Mouse (Mus musculus) 3T3-L1 (cell line): ENCODE results near the gene Chst11.

ENCODE experiments used
- DNase-seq: peaks from one replicate; pipeline ENCODE4 v3.0.0-alpha.2; 2015; ENCODE audit warnings: low read depth, low spot score

The Chst11 gene

DNA sequence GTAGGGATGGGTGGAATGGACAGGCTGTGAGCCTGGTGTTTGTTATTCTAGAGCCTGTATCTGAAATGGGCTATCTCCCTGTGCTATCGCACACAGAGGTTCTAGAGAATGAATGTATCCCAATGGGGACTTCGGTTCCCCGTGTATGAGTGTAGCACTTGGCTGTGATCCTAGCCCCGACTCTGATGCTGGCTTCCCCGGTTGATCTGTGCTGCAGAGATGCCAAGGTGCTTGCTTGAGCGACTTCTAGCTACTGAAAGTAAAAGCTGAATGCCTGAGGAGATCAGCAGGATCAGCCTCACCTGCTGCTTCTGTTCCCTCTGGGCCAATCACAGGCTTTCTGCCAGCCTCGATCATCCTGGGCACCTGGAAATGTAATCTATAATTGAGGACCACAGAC is 91.5 kb downstream of the Chst11 start:
- no peak for DNase-seq

DNA sequence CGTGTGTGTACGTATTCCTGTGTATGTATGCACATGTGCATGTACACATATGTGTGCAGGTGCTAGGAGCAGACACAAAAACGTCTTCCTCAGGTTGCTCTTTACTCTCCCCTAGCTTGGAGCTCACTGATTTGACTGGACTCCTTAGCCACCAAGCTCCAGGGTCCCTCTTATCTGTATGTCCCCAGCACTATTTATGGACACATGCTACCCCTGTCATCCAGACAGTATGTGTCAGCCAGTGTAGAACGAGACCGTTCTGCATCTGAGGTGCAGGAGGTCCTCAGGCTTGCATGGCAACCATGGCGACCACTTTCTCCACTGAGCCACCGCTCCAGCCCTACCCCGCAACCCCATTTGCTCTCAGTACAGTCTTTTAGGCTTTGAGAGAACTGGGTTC is 93.4 kb downstream of the Chst11 start:
- DNase-seq, result no peak

DNA sequence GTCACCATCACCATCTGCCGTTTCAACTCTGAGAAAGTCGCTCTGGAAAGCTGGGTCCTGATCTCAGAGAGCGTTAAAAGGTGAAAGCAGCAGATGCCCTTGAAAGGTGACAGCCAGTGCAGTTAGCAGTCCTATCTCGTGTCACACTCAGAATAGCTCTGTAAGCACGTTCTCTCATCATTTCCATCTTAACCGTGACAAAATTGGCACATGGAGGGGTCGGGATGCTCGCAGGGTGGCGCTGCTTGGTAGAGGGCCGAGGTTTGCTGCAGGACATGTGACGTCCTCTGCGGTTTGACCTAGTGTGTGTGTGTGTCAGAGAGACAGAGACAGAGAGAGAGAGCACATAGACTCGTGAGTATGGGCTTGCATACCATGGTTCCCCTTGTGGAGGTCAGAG is 94.5 kb downstream of the Chst11 start:
- DNase-seq, result no peak

DNA sequence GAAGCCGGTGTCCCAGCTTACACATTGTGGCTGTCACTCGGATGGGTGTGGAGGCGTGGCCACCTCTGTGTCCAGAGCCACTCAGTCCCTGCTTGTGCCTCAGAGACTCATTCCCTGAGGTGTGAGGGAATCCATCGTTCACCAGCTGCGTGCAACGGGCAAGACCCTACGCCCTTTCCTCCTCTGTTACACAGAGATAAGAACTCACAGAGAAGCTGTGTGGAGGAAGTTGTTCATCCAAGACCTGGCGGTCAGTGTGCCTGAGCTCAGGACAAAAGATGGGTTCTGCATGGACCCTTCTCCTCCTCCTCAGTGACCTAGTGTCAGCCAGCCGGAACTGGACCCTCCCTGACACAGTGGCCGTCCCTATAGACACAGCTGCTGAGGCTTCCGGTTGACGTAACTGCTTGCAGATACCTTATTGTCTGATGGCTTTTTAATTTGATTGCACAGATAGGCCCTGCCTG is 95.0 kb downstream of the Chst11 start:
- DNase-seq, result no peak

GRCm38 (mm10) chr10:83080930-83081329 is 95.6 kb downstream of the Chst11 start:
- DNase-seq, result no peak

GRCm38 (mm10) chr10:83083946-83084345 is 98.6 kb downstream of the Chst11 start:
- no peak for DNase-seq

DNA sequence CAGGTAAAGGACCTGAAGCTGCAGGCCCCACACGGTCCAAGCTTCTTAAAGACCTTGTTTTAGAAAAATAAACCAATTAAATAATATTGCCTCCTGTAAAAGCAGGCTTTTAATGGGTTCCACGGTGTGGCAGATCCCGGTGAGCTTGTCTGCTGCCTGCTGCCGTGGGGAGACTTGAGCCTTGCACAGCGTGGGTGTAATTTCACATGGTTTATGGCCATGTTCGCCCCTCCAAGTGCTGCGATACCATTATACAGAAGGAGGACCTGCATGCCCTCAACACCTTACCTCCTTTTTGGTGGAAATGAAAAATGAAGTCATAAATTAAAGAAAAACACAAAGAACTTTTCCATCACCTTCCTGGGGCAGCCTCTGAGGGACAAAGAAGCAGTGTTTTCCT is 103.0 kb downstream of the Chst11 start:
- DNase-seq, result no peak

DNA sequence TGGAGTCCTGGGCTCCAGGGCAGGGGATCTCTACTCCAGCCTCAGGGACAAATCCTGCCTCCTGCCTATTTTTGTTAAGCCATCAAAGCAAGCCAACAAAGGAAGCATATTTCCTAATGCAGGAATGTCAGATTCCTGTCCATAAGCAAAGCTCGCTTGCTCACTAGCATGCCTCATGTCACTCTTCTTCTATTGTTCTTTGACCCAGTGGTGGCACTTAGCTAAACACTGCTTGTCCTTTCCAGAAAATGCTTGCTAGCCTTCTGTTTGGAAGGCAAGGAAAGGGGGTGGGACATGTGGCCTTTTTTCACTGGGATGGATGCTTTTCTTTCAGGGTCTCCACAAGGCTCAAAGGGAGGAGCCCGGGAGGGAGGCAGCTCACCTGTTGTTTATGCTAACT is 103.5 kb downstream of the Chst11 start:
- no peak for DNase-seq

GRCm38 (mm10) chr10:83090185-83090584 is 104.9 kb downstream of the Chst11 start:
- no peak for DNase-seq

DNA sequence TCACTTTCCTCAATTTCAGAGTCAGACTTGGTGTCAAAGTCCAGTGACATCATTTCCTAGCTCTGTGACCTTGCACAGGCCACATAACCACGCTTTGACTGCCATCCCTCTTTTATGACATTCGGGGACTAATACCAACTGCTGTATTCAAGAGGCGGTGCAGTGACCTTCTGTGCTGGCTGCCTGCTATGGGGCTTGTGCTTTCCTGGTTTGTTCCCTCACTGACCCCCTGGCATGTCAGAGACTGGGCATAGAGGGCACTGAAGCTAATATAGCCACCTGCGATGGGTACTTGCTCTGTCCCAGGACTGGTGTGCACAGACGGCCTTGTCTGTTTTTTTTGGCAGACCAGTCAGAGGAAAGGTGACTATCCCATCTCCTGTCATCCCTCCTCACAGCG is 108.4 kb downstream of the Chst11 start:
- no peak for DNase-seq

GRCm38 (mm10) chr10:83094248-83094647 is 109.0 kb downstream of the Chst11 start:
- peak; percentile 41 for DNase-seq

GRCm38 (mm10) chr10:83094821-83095725 is 109.8 kb downstream of the Chst11 start:
- peak; percentile 75 for DNase-seq

DNA sequence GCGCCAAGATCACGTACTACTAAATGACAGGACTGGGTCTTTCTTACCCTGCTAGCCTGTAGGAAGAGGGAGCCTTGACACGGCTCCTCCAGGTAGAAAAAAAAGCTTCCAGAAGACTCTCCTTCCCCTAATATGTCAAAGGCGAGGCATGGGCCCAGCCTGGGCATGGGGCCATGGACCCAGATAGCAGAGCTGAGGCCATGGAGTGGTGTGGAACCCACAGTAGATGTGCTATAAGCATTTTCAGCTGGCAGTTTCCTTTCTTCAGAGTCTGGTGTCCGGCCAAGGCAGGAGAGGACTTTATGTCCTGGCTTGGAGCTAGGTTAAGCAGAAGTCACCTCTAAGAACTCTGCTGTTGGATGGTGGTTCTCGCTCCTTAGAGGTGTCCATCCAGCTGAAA is 111.0 kb downstream of the Chst11 start:
- DNase-seq, result no peak

DNA sequence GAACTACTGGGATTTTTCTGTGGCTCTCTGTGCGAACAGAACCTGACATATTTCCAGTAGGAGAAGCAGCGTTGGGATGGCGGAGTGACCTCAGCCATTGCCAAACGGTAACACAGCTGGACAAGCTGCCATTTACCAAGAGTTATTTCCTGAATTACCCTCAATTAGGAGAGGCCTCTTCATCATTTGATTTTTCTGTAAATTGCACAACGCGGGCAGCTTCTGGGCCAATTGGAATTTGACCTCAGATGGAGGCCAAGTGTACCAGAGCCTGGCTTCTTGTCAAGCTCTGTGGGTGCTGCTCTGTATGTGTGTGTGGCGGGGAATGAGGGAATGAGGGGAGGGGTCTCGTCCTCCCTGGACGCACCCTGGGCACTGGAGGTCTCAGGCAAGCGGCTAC is 113.6 kb downstream of the Chst11 start:
- no peak for DNase-seq

DNA sequence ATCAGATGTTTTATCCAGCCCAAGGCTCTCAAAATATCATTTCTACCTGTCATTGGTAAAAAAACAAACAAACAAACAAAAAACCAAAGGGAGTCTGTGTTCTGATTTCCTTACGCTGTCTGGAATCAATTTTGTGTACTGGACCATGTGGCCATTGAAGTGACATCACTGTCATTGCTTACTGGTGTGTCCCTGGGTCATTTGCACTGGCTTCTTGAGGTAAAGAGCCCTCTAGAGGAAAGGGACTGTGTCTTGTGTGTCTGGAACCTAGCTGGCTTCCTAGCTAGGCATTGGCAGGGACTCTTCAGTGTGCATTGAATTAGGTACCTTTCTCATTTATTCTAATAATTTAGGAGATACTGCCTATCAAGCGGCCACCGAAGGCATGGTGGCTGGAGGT is 114.4 kb downstream of the Chst11 start:
- DNase-seq, result no peak

GRCm38 (mm10) chr10:83100890-83101289 is 115.6 kb downstream of the Chst11 start:
- no peak for DNase-seq

DNA sequence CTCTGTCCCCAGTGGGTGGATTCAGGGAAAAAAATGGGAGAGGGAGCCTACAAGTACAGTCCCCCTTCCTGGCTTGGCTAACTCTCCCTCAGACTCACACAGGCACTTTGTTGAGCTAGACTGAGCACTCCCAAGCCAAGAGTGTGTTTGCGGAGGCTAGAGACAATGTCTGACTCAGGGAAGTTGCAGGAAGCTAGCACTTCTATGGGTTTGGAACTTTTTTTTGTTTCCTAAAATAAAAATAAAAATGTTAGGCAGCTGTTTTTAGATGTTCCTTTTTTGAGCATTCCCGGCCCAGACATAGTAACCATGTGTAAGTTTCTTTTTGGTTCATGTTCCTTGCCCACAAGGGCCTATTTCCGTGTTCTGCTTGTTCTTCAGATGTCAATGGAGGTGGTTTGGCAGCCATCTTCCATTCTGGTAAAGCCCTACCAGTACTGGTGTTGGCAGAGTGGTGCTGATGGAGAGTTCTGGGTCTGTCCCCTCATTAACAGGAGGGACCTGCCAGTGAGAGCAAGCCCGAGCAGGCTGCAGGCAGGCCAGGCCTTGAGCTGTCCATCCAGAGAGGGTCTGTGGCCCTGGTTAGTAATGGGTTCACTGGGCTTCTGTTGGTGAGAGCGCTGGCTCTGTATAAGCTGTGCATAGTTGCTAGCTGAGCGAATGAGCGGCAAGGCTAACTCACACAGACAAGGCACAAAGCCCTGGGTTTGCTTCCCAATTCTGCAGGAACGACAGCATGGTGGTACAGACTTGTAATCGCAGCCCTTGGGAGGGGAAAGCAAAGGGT is 116.3 kb downstream of the Chst11 start:
- DNase-seq, result no peak

- no peak for DNase-seq
Observed at GRCm38 (mm10) chr10:83102745-83103144, 117.4 kb downstream of the Chst11 start.

DNA sequence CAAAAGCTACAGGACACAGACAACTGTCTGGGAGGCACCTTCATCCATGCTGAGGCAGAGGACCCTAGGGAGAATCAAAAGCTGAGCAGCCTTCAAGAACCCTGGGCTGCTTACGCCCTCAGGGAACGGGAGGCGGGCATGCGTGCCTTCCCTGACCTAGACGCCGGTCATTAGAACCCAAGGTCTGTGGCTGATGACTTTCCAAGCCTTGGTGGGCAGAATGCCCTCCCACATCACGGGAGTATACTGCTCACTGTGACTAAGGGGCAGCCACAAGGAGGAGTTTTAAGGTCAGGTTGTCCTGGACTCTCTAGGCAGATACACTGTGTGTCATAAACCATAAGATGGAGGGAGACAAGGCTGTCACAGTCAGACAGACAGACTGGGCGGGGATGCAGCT is 118.9 kb downstream of the Chst11 start:
- DNase-seq, result peak; percentile 6

GRCm38 (mm10) chr10:83106152-83106746 is 121.0 kb downstream of the Chst11 start:
- no peak for DNase-seq

GRCm38 (mm10) chr10:83107385-83107784 is 122.1 kb downstream of the Chst11 start:
- peak; percentile 9 for DNase-seq
